Mouse (Mus musculus) heart, postnatal 36 days (tissue): ENCODE data around the gene Egln3. TPM values are rescaled to one million over a fixed set of nuclear protein-coding genes. Genes with fewer than 3 reads are reported as not detected.
A peak's percentile ranks its signal among the peaks of the same experiment; 100 is the strongest.

Experiments used
- DNase-seq, 2 experiments: peaks; one replicate each; pipeline ENCODE4 v3.0.0; 2021 to 2022
- intact Hi-C: fragments of 180-260 bp; cut with DNase I; formaldehyde crosslinking; loops from one replicate; pipeline ENCODE4 v1.15.1; 2025
- total RNA-seq, 2 experiments: library from RNA; stranded (reverse); gene quantifications; 2 replicates each; pipeline ENCODE4 v1.2.3; 2021

Gene Egln3
- total RNA-seq, 2 experiments from 2014 or later, result 56.1 to 78.5 TPM

- DNase-seq, result peak; percentile 59 to 67
- intact Hi-C loops, result loop anchor here (5.0 kb wide), 1 partner anchor 337 kb away; no protein-coding TSS in a partner anchor
Measured at GRCm38 (mm10) chr12:54205195-54205594, 1.5 kb upstream of the Egln3 start.

GRCm38 (mm10) chr12:54202765-54203655 lies 650 bp downstream of the Egln3 start:
- intact Hi-C loops, result loop anchor here (2.0 to 5.0 kb wide), 4 partner anchors 41 to 286 kb away; no protein-coding TSS in a partner anchor
- peak in 1 of 2 experiments; percentile 9 for DNase-seq

- intact Hi-C loops, result loop anchor here (2.0 to 5.0 kb wide), 4 partner anchors 40 to 287 kb away; no protein-coding TSS in a partner anchor
- DNase-seq, result peak; percentile 35 to 36
Measured at GRCm38 (mm10) chr12:54202276-54202675, 1.4 kb downstream of the Egln3 start.

GRCm38 (mm10) chr12:54200856-54201255 lies 2.8 kb downstream of the Egln3 start:
- no peak for DNase-seq
- intact Hi-C loops, result loop anchor here (5.0 kb wide), 2 partner anchors 39 to 111 kb away; no protein-coding TSS in a partner anchor

- intact Hi-C loops, result loop anchor here (5.0 kb wide), 2 partner anchors 38 to 112 kb away; no protein-coding TSS in a partner anchor
- peak; percentile 32 to 34 for DNase-seq
Measured at GRCm38 (mm10) chr12:54200172-54200571, 3.5 kb downstream of the Egln3 start.

GRCm38 (mm10) chr12:54198282-54198918 lies 5.3 kb downstream of the Egln3 start:
- DNase-seq, result no peak
- intact Hi-C loops, result no loop called here

- intact Hi-C loops, result no loop called here
Measured at GRCm38 (mm10) chr12:54197849-54198248, 5.8 kb downstream of the Egln3 start.

GRCm38 (mm10) chr12:54197301-54197782 lies 6.3 kb downstream of the Egln3 start:
- no peak for DNase-seq
- intact Hi-C loops, result no loop called here

More at GRCm38 (mm10) chr12:54197849-54198248, 5.8 kb downstream of the Egln3 start:
- no peak for DNase-seq

GRCm38 (mm10) chr12:54196881-54197280 lies 6.8 kb downstream of the Egln3 start:
- DNase-seq, result no peak
- intact Hi-C loops, result no loop called here

GRCm38 (mm10) chr12:54194159-54194558 lies 9.5 kb downstream of the Egln3 start:
- intact Hi-C loops, result no loop called here
- no peak for DNase-seq

- intact Hi-C loops, result no loop called here
- no peak for DNase-seq
Measured at GRCm38 (mm10) chr12:54192305-54192661, 11.4 kb downstream of the Egln3 start.

- intact Hi-C loops, result no loop called here
- DNase-seq, result peak; percentile 92 to 93
Measured at GRCm38 (mm10) chr12:54191608-54192304, 11.9 kb downstream of the Egln3 start.

GRCm38 (mm10) chr12:54191181-54191580 lies 12.5 kb downstream of the Egln3 start:
- DNase-seq, result no peak
- intact Hi-C loops, result no loop called here

GRCm38 (mm10) chr12:54187812-54188600 lies 15.7 kb downstream of the Egln3 start:
- DNase-seq, result peak; percentile 49 to 55
- intact Hi-C loops, result no loop called here

- intact Hi-C loops, result no loop called here
- DNase-seq, result no peak
Measured at GRCm38 (mm10) chr12:54186926-54187623, 16.6 kb downstream of the Egln3 start.

GRCm38 (mm10) chr12:54184264-54184663 lies 19.4 kb downstream of the Egln3 start:
- DNase-seq, result no peak
- intact Hi-C loops, result no loop called here

GRCm38 (mm10) chr12:54178323-54178722 lies 25.3 kb downstream of the Egln3 start:
- no peak for DNase-seq
- intact Hi-C loops, result no loop called here

- DNase-seq, result no peak
- intact Hi-C loops, result loop anchor here (5.0 kb wide), 1 partner anchor 379 kb away; no protein-coding TSS in a partner anchor
Measured at GRCm38 (mm10) chr12:54168786-54169185, 34.9 kb downstream of the Egln3 start.

GRCm38 (mm10) chr12:54167737-54168136 lies 35.9 kb downstream of the Egln3 start:
- intact Hi-C loops, result loop anchor here (5.0 kb wide), 1 partner anchor 380 kb away; no protein-coding TSS in a partner anchor
- DNase-seq, result peak in 1 of 2 experiments; percentile 20
